Mouse (Mus musculus): ENCODE measurements around the gene Gm1553. TPM values are rescaled to one million over a fixed set of nuclear protein-coding genes. Genes with fewer than 3 reads are reported as not detected.

Gm1553 gene
- not detected in 2 replicates for polyA plus RNA-seq (2014; fragmentation: Nextera tagmentation; extraction: Ambion mirVana)

- ATAC-seq (ENCODE audit: low read depth) (no peak), DNase-seq (ENCODE audit: low spot score) (no peak)
- Histone ChIP-seq H3K4me1 (ENCODE audit: control insufficient read depth, insufficient read depth, low read length) (no peaks in the 10 kb centered on the region), H3K4me3 (ENCODE audit: low read depth, low read length) (no peak within 1 kb of the TSS), H3K9ac (ENCODE audit: low read depth, low read length) (no peak within 1 kb of the TSS), H3K9me3 (ENCODE audit: control insufficient read depth, low read length) (no peaks in the 10 kb centered on the region), H3K27me3 (replicated peaks; ENCODE audit: control insufficient read depth, insufficient read depth, low read length) (no peaks in the 10 kb centered on the region), H3K27ac (replicated peaks; ENCODE audit: low read depth, low read length) (no peak within 1 kb of the TSS), H3K36me3 (ENCODE audit: control insufficient read depth, insufficient read depth, low read length) (no peaks in the 10 kb centered on the region), H3K4me2 (ENCODE audit: low read depth, low read length) (no peak within 1 kb of the TSS)
- WGBS = 84% methylated on average over 2 of the region's 2 CpGs
These were observed at the start of gene Gm1553 for GRCm38 (mm10) chr10:82492518-82492917. Gene Gm1553, minus strand, starts transcription at chr10:82492618.

Other genes with a start within 250 kb of the Gm1553 start
- gene 4932415D10Rik, start 176.0 kb downstream of the Gm1553 start, polyA plus RNA-seq (2014; fragmentation: Nextera tagmentation; extraction: Ambion mirVana) = not detected in 2 replicates
- gene Gm4924, start 138.4 kb downstream of the Gm1553 start, polyA plus RNA-seq (2014; fragmentation: Nextera tagmentation; extraction: Ambion mirVana) = 6.7 and 8.6 TPM in 2 replicates
- gene 1190007I07Rik, start 130.6 kb upstream of the Gm1553 start, polyA plus RNA-seq (2014; fragmentation: Nextera tagmentation; extraction: Ambion mirVana) = 33.0 and 35.0 TPM in 2 replicates
- 103 and 119 TPM in 2 replicates for gene Tdg, start 137.2 kb upstream of the Gm1553 start, polyA plus RNA-seq (2014; fragmentation: Nextera tagmentation; extraction: Ambion mirVana)
- gene Glt8d2, start 198.0 kb upstream of the Gm1553 start, polyA plus RNA-seq (2014; fragmentation: Nextera tagmentation; extraction: Ambion mirVana) = 25.6 and 26.7 TPM in 2 replicates
- 45.0 and 49.4 TPM in 2 replicates for gene Hcfc2, start 203.5 kb upstream of the Gm1553 start, polyA plus RNA-seq (2014; fragmentation: Nextera tagmentation; extraction: Ambion mirVana)

All from embryonic facial prominence, embryonic 14.5 days (tissue).